Mouse (Mus musculus) 3134 (cell line): ENCODE measurements around the gene Ndufs7.

Experiments
- DNase-seq: peaks from one replicate; pipeline ENCODE4 v3.0.0-alpha.2; 2011; ENCODE audit warnings: low spot score; ENCODE audit not compliant: insufficient read length; ENCODE audit errors: extremely low read depth

The Ndufs7 gene

GRCm38 (mm10) chr10:80288097-80288496 is 39.2 kb downstream of the Ndufs7 start:
- DNase-seq, result no peak

GRCm38 (mm10) chr10:80288657-80289056 is 39.7 kb downstream of the Ndufs7 start:
- DNase-seq, result no peak

GRCm38 (mm10) chr10:80292251-80293146 is 43.6 kb downstream of the Ndufs7 start, which contains the start of gene Rps15:
Gene Rps15, plus strand, starts transcription at chr10:80292453.
- DNase-seq, result peak; percentile 96

- DNase-seq, result no peak
Observed at GRCm38 (mm10) chr10:80293325-80293724, 44.4 kb downstream of the Ndufs7 start.

- DNase-seq, result no peak
Observed at GRCm38 (mm10) chr10:80294311-80294710, 45.4 kb downstream of the Ndufs7 start.

- DNase-seq, result no peak
Observed at GRCm38 (mm10) chr10:80294788-80295303, 45.9 kb downstream of the Ndufs7 start.

- no peak for DNase-seq
Observed at GRCm38 (mm10) chr10:80295618-80296425, 46.9 kb downstream of the Ndufs7 start, which contains the start of gene Apc2. Gene Apc2, plus strand, starts transcription at chr10:80295977.

GRCm38 (mm10) chr10:80296824-80297223 is 47.9 kb downstream of the Ndufs7 start:
- no peak for DNase-seq

- no peak for DNase-seq
Observed at GRCm38 (mm10) chr10:80297526-80298133, 48.7 kb downstream of the Ndufs7 start.

GRCm38 (mm10) chr10:80298571-80299281 is 49.8 kb downstream of the Ndufs7 start:
- DNase-seq, result no peak

- no peak for DNase-seq
Observed at GRCm38 (mm10) chr10:80299301-80299700, 50.4 kb downstream of the Ndufs7 start.

GRCm38 (mm10) chr10:80299824-80300223 is 50.9 kb downstream of the Ndufs7 start:
- no peak for DNase-seq

GRCm38 (mm10) chr10:80300672-80301181 is 51.8 kb downstream of the Ndufs7 start:
- DNase-seq, result no peak

GRCm38 (mm10) chr10:80301256-80302081 is 52.5 kb downstream of the Ndufs7 start:
- no peak for DNase-seq

- DNase-seq, result no peak
Observed at GRCm38 (mm10) chr10:80302082-80302355, 53.1 kb downstream of the Ndufs7 start.

- DNase-seq, result peak; percentile 73
Observed at GRCm38 (mm10) chr10:80302471-80302881, 53.6 kb downstream of the Ndufs7 start.

GRCm38 (mm10) chr10:80304458-80304857 is 55.5 kb downstream of the Ndufs7 start:
- no peak for DNase-seq

GRCm38 (mm10) chr10:80304862-80305261 is 55.9 kb downstream of the Ndufs7 start:
- DNase-seq, result no peak
